Mouse (Mus musculus) MEL-GATA-1-ER (cell line): ENCODE data around the gene Jmjd8.
A peak's percentile ranks its signal among the peaks of the same experiment; 100 is the strongest.

Experiments
- DNase-seq: peaks from one replicate; pipeline ENCODE4 v3.0.0-alpha.2; 2012; ENCODE audit warnings: low read depth; ENCODE audit errors: extremely low read depth

Gene Jmjd8

DNA sequence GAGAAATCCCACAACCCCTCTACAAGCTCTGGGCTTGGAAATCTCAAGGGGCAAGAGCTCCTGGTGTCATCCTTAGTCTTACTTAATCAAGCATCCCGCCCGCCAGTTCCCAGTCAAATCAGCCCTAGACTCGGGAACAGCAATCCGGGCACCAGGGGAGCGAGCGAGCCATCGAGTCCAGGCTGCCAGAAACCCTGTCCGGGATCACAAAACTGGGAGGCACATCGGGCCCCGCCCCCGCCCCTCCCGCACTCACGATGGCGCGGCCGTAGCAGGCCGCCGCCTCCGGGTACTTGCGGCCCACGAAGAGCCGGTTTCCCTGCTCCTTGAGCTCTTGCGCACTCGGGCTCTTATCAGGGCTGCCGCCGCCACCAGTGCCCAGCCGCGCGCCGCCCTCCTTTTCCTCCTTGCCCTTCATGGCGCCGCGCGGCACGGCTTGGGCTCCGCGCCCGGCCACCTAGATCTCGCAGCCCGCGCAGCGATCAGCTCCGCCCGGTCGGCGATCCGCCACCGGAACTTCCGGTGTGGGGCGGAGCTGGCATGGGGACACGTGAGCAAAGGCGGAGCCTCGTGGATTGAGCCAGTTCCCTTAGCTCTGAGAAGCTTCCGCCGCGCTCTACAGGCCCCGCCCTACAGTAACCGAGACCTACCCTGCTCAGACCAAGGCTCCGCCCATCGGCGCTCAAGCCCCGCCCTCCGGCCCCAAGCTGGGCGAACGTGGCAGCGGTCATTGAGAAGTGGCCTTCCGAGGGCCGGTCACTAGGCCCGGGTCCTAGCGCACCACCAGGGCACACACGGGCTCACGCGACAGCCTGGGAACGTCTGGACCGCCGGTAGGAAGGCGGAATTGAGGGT is 4.0 kb downstream of the Jmjd8 start:
- peak; percentile 92 for DNase-seq

DNA sequence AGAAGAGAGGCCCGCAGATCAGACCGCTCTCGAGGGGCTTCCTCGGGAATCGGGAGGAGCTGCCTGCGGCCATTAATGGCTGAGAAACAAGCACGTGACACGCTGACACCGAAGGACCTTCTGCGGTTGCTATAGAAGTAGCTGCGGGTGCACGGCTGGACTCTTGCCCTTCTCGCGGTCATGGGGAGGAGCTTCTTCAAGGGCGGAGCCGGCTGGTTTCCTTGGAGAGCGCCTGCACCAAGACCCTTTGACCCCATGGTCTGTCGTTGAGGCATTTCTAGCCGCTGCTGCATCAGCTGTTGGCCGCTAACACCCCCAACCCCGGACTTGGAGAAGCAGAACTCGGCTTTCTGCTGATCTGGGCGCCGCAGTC is 4.6 kb downstream of the Jmjd8 start, which contains the start of gene Stub1:
Gene Stub1, minus strand, starts transcription at position 114 of the 373 bp plus-strand sequence.
- no peak for DNase-seq

DNA sequence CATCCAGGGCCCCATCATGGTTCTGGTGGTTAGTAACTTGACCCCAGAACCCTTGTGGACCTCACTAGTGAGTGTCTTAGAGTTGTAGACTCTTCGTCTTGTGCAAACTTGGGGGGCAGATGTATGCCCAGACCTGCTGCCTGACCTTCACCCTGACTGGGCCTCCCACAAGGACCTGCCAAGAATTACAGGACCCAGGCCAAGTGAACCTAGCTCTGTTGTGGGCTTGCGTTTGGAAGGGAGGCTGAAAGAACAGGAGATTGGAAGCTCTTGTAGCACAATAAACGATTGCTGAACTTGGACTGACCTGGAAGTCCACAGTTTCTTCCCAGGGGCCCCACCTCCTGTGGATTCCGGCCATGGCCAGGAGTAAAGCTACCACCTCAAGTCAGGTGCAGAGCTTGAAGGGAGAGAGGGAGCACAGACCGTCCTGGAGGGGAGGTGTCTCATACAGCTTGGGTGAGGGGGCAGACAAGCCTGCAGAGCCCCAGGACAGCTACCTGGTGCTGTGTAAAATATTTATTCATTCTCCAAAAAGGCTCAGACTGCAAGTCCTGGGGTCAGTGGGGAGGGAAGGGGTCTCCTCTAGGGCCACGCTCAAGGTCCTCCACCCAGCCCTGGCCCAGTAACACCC is 5.4 kb downstream of the Jmjd8 start:
- no peak for DNase-seq

GRCm38 (mm10) chr17:25834595-25835222 is 6.0 kb downstream of the Jmjd8 start:
- no peak for DNase-seq

GRCm38 (mm10) chr17:25835301-25835700 is 6.6 kb downstream of the Jmjd8 start:
- DNase-seq: no peak

DNA sequence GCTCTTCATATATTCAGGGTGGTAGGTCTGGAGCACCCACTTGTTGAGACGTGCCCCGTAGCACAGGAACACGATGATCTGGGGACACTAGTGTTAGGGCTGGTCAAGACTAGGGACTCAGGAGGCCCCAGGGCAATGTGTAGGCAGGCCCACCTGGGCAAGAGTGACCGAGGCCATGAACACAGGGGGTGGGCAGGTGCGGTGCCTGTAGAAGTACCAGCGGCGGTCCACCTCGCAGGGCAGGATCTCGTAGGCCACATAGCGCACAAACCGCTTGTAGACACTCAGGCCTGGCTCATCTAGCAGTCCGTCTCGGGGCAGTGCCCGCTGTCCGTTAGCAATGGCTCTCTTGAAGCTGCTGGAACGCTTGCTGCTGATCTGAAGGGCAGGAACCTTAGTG is 7.1 kb downstream of the Jmjd8 start:
- no peak for DNase-seq

- DNase-seq: no peak
Observed at GRCm38 (mm10) chr17:25836397-25837075, 7.9 kb downstream of the Jmjd8 start.

GRCm38 (mm10) chr17:25837076-25837410 is 8.4 kb downstream of the Jmjd8 start, which contains the start of gene Rhbdl1:
Rhbdl1 (minus strand) TSS chr17:25837295.
- no peak for DNase-seq

DNA sequence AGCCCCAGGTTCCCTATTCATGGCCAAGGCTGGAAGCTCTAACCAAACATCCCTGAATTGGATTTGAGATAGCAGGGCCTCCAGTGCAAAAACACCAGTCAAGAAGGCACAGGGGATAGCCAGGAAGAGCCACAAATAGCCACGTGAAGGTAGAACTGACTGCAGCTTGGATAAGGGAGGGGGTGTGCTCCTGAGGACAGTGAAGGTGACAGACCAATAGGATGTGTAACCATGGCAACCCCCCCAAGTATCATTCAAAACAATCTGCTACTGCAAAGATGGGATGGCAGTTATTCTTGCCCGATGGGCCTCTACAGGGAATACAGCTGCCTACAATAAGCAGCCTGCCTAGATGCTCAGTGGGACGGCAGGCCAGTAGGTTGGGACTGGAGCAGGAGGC is 8.9 kb downstream of the Jmjd8 start:
- no peak for DNase-seq

DNA sequence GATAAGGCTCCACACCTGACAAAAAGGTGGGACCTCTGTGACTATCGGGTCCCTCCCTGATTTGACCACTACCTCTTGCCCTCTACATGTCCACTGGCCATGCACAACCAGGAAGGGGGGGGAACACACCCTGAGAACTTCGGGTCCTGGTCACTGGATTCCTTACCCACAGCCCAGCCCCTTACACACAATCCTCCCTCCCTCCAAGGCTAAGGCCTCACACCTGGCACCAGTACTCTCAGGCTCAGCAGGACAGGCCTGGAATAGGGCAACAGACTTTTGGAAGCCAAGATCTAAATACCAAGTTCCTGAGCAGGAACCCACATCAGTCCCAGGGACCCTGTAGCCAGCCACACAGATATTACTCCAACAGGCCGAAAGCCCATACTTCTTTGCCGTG is 10.2 kb downstream of the Jmjd8 start:
- no peak for DNase-seq

DNA sequence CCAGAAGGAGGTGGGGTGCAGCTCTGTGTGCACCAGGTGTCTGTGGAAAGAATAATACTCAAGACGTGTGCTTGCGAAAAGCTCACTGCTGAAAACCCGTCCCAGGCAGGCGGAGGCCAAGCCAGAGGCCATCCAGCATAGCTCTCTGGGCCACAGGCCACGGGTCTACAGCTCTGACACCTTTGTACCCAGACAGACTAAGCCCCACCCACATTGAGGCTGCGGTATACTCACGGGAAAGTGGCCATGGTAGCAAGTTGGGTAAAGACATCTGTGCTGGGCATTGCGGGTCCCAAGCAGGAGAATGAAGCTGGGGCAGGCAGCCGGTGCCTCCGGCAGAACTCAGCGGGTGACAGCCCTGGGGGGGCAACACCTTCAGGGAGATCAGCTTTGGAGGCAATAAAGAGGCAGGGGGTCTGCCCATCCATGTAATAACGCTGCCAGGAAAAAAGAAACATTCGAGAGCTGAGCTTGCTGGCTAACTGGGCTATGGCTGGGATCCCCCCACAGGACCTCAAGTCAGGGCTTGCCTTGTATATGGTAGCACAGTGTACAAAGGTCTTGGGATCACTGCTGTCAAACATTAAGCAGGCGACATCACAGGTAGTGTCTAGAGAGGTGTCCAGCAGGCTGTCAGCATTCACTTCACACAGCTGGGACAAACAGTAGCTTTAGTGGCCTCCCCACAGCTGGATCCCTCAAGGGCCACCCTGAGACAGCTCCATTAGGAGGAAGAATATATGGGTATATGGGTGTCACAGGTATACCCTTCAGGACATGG is 11.0 kb downstream of the Jmjd8 start:
- DNase-seq: no peak

GRCm38 (mm10) chr17:25840519-25840918 is 11.9 kb downstream of the Jmjd8 start:
- no peak for DNase-seq

- no peak for DNase-seq
Observed at GRCm38 (mm10) chr17:25841117-25841880, 12.6 kb downstream of the Jmjd8 start, which contains the start of gene Gm20683. Gm20683 (minus strand) TSS chr17:25841763.

DNA sequence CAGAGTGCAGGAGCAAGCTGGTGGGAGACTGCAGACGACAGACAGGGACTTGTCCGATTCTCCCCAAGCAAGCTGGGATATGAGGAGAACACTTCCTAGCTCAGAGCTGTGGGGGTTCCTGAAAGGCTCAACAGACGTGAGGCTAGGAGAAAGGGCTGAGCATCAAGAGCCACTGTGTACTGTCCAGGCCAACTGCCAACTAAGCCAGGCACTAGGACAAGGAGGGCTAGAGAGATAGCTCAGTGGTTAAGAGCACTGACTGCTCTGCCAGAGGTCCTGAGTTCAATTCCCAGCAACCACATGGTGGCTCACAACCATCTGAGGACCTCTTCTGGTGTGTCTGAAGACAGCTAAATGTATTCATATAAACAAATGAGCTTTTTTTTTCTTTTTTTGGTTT is 13.8 kb downstream of the Jmjd8 start:
- DNase-seq: no peak

DNA sequence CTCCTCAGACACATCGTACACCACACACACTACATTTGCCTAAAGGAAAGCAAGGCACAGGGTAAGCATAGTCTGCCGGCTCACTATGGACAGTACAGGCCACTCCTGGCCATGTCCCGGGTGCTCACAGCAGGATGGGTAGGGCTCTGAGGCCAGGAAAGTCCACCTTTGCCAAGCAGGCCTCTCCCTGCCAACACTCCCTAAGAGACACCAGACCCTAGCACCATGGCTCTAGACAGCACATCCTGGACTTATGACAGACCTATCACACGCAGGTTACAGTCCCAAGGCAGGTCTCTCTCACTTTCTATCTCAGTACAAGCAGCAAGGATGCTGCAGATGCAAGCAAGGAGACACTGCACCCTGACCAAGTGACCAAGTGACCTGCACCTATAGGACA is 14.5 kb downstream of the Jmjd8 start:
- DNase-seq: no peak

GRCm38 (mm10) chr17:25843636-25844395 is 15.1 kb downstream of the Jmjd8 start:
- no peak for DNase-seq

DNA sequence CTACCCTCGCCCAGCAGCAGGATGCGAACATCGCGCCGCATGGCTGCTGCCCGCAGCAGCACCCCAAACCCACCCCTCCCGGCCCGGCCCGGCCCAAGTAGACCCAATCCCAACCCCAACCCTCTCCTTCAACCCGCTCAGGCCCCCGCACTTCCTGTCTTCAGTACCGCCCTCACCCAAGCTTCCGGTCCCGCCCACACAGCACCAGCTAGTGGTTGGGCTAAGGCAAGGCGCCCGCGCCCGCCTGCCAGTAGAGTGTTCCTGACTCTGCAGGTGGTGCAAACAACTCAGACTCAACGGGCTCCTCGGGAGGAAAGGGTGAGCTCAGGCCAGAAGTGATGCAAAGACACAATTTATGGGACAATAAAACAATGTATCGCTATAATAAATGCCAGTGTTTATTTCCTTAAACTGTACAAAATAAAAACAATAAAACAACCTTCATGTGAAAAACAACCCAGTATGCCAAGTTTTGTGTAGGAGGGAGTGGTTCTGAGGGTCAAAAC is 15.8 kb downstream of the Jmjd8 start, which contains the start of gene Rhot2:
Gene Rhot2, minus strand, starts transcription at position 456 of the 506 bp plus-strand sequence.
- DNase-seq: peak; percentile 83

DNA sequence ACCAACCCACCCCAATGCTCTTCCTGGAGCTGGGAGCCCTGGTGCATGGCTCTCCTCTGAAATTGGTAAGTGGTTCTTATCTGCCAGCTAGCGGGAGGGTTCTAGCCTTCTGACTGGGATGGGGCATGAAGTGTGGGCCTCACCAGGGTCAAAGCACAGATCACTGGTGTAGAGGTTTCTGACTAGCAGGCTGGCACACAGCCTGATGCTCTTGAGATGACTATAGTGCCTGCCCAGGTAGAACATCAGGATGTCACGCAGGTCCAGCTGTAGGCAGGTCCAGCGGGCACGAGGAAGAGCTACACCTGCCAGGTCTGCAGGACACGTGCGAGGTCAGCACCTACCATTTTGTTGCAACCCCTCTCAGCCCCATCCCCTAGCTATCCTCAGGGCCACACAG is 31.6 kb downstream of the Jmjd8 start:
- DNase-seq: no peak
